Mouse (Mus musculus) liver, embryonic 14.5 days (tissue): Measurements from ENCODE around the gene Capn11.
A peak's percentile ranks its signal among the peaks of the same experiment; 100 is the strongest.

Experiments used
- CTCF ChIP-seq: IDR thresholded peaks from 2 replicates; pipeline ENCODE4 v1.5.1; 2016; ENCODE audit warnings: antibody characterized with exemption, low read depth, control low read depth
- EP300 ChIP-seq: IDR thresholded peaks from 2 replicates; pipeline ENCODE4 v1.6.1; 2016; ENCODE audit warnings: antibody characterized with exemption, low read depth

DNA sequence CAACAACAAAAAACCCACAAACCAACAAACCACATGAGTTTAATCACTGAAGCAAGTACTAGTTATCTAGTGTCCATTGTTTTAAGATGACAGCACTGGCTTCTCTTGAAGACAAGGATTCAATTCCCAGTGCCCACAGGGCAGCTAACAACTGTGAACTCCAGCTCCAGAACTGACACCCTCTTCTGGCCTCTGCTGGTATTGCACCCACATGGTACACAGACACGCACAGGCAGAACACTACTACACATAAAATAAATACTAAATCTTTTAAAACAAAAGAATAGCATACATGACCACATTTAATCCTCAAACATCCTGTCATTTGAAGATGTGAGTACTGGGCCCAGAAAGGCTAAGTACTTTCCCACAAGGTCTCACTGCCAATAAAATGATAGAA lies 22.5 kb upstream of the Capn11 start:
- TF ChIP-seq CTCF = peak; percentile 65
- TF ChIP-seq EP300 = no peak
